Comparison of ENCODE assay signal across 16 mouse cellular contexts in genomic region chr9:67768843-67769242, GRCm38 (mm10). TPM values are rescaled to one million over a fixed set of nuclear protein-coding genes. Genes with fewer than 3 reads are reported as not detected.
"Had no signal": no experiment of that assay in that cellular context is flagged by ENCODE, and none has a peak within 500 bp of the region (broad histone marks: within the 10 kb centered on the region; RNA-seq: fewer than 3 reads in every experiment).

No protein-coding gene starts in this region.

- DNase-seq: gastrocnemius, postnatal 14 days; gastrocnemius, postnatal 36 days; heart, adult 18-20 months; heart, postnatal 10 days; kidney, adult 11 months; kidney, adult 2 months; kidney, adult 9 months; kidney, postnatal 14 days; kidney, postnatal 36 days; layer of hippocampus, adult 9-11 months; layer of hippocampus, postnatal 36 days; left cerebral cortex, postnatal 4 days had no signal

RNA-seq across cellular contexts. Expression of gene C2cd4b, which starts 9.6 kb away (rescaled TPM):
- total RNA-seq: gastrocnemius, adult 18-20 months; gastrocnemius, adult 8-10 months; gastrocnemius, postnatal 36 days; hematopoietic stem cell, adult 5-6 weeks; liver, adult 2 months had no signal
